Mouse (Mus musculus) liver, adult 2 months (tissue): ENCODE measurements around the gene Ndrg3.

Experiments
- CTCF ChIP-seq: fragments of 200-500 bp; IDR thresholded peaks from 2 replicates; pipeline ENCODE4 v1.5.1; 2011; ENCODE audit warnings: low read depth, low read length, control low read depth
- POLR2A ChIP-seq: fragments of 200-500 bp; IDR thresholded peaks from 2 replicates; pipeline ENCODE4 v1.6.1; 2011; ENCODE audit warnings: low read length, control low read depth; ENCODE audit not compliant: insufficient read depth; ENCODE audit errors: extremely low read depth

GRCm38 (mm10) chr2:156976711-156977110, 15.1 kb downstream of the Ndrg3 start:
- no peak for TF ChIP-seq CTCF
- no peak for TF ChIP-seq POLR2A
